Mouse (Mus musculus): ENCODE measurements around the gene Gpr3. TPM values are rescaled to one million over a fixed set of nuclear protein-coding genes. Genes with fewer than 3 reads are reported as not detected.

Gene Gpr3
- polyA plus RNA-seq, 1 experiment = 0.52 TPM

GRCm38 (mm10) chr4:133159646-133160045, 52.7 kb downstream of the Gpr3 start:
- TF ChIP-seq EP300 (IDR thresholded peaks at IDR 0.05; ENCODE audit: insufficient read depth, low read depth, low read length) = no peak
- TF ChIP-seq POLR2A (IDR thresholded peaks at IDR 0.05; ENCODE audit: insufficient read depth, low read length) = no peak
- no peak for TF ChIP-seq CTCF (IDR thresholded peaks at IDR 0.05; ENCODE audit: low read depth, low read length)

More at GRCm38 (mm10) chr4:133159646-133160045, 52.7 kb downstream of the Gpr3 start:
- H3K4me3 ChIP-seq (ENCODE audit: low read depth, low read length) = no peak overlapping the region
- H3K9ac ChIP-seq (ENCODE audit: low read depth, poor library complexity, severe bottlenecking) = no peak overlapping the region
- H3K27ac ChIP-seq (ENCODE audit: insufficient read depth, low read length) = no peak overlapping the region
- H3K9me3 ChIP-seq (replicated peaks; ENCODE audit: control insufficient read depth, insufficient read depth, low read length, poor library complexity, severe bottlenecking) = no peaks in the 10 kb centered on the region
- H3K36me3 ChIP-seq (ENCODE audit: control insufficient read depth, insufficient read depth, low read length, poor library complexity, severe bottlenecking) = no peaks in the 10 kb centered on the region; the same call in 1 of the 2 replicates
- peaks cover 2% of the 10 kb centered on the region for H3K4me1 ChIP-seq (ENCODE audit: control insufficient read depth, insufficient read depth, low read length)
- H3K27me3 ChIP-seq (ENCODE audit: control insufficient read depth, insufficient read depth, low read length, poor library complexity, severe bottlenecking) = no peaks in the 10 kb centered on the region

Other genes starting within 250 kb of the Gpr3 start
- 0.70 and 1.9 TPM in 2 replicates for gene Fgr, start 238.4 kb downstream of the Gpr3 start, polyA plus RNA-seq (2011; ENCODE audit: insufficient read depth, insufficient read length, low read depth, missing spikeins)
- 88.2 and 102 TPM in 2 replicates for gene Ahdc1, start 201.3 kb downstream of the Gpr3 start, polyA plus RNA-seq (2011; ENCODE audit: insufficient read depth, insufficient read length, low read depth, missing spikeins)
- 102 and 103 TPM in 2 replicates for gene Wasf2, start 82.0 kb downstream of the Gpr3 start, polyA plus RNA-seq (2011; ENCODE audit: insufficient read depth, insufficient read length, low read depth, missing spikeins)
- gene Cd164l2, start 405 bp downstream of the Gpr3 start, polyA plus RNA-seq (2011; ENCODE audit: insufficient read depth, insufficient read length, low read depth, missing spikeins) = 9.6 and 12.4 TPM in 2 replicates
- gene Map3k6, start 28.3 kb upstream of the Gpr3 start, polyA plus RNA-seq (2011; ENCODE audit: insufficient read depth, insufficient read length, low read depth, missing spikeins) = 3.8 TPM in 2 replicates
- gene Sytl1, start 50.6 kb upstream of the Gpr3 start, polyA plus RNA-seq (2011; ENCODE audit: insufficient read depth, insufficient read length, low read depth, missing spikeins) = 12.6 and 15.2 TPM in 2 replicates
- 28.5 and 32.4 TPM in 2 replicates for gene Tmem222, start 65.3 kb upstream of the Gpr3 start, polyA plus RNA-seq (2011; ENCODE audit: insufficient read depth, insufficient read length, low read depth, missing spikeins)
- 69.2 and 71.5 TPM in 2 replicates for gene Wdtc1, start 140.9 kb upstream of the Gpr3 start, polyA plus RNA-seq (2011; ENCODE audit: insufficient read depth, insufficient read length, low read depth, missing spikeins)
- 18.4 and 21.4 TPM in 2 replicates for gene Slc9a1, start 157.2 kb upstream of the Gpr3 start, polyA plus RNA-seq (2011; ENCODE audit: insufficient read depth, insufficient read length, low read depth, missing spikeins)

Measured in ES-Bruce4 (cell line).